Mouse (Mus musculus) T-cell, adult 66 days (primary cell): ENCODE results near the gene Fgf14. TPM values are rescaled to one million over a fixed set of nuclear protein-coding genes. Genes with fewer than 3 reads are reported as not detected.

Source experiments
- total RNA-seq, 2 experiments: library from RNA; stranded (reverse); gene quantifications; 3 replicates in 1 of 2; 4 replicates in 1 of 2; pipeline ENCODE4 v1.2.4; 2023

Fgf14 gene
- total RNA-seq: not detected

GRCm38 (mm10) chr14:124676506-124677177 is at the start of gene Fgf14:
Gene Fgf14, minus strand, starts transcription at chr14:124677127.

